Mouse (Mus musculus) left cerebral cortex, adult 11 months (tissue): ENCODE measurements around the gene Foxe1.

Experiments used
- DNase-seq: peaks from one replicate; pipeline ENCODE4 v3.0.0; 2022; ENCODE audit warnings: low spot score

The Foxe1 gene

DNA sequence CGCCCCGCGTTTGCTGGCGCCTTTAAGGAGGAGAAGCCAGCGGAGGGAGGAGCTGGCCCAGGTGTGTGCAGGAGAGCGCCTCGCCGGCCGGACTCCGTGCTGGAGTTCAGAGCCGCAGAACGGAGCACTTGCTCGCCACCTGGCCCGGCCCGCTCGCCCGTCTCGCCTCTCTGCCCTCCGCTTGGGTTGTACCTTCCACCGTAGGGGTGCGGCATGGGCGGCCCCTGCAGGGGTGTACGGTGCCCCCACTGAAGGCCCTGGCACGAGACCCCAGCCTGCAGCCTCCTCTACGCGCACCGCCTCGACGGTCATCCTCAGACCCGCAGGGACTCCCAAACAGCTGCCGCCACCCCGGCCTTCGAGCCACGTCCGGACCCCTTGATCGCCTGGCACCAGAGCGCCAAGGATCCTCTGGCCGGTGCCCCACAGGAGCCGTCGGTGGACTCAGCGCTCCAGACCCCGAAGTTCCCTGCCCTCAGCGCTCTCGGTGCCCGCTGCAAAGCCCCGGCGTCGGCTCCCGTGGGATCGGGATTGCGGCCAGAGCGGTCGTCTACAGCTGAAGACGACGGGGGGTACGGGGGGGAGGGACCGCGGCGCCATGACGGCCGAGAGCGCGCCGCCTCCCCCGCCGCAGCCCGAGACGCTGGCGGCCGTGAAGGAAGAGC lies at the start of gene Foxe1:
Foxe1 (plus strand) TSS at position 14 of the 665 bp plus-strand sequence.
- no peak for DNase-seq

DNA sequence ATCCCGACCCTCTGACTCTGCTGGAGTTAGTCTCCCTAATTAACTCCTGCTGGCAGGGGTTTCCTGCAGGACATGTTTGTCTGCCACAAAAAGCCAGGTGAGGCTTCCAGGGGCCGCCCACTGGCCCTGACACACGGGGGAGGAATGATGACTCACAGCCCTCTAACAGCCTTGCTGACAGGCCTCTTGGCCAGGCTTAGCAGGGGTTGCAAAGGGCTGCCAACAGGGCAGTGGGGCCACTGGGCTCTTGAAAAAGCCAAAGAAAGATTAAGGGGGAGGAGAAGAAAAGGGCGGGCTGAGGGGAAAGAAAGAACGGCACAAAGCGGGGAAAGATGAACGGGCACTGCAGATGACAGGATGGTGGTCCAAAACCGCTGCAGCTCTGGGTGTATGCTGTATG lies 39.3 kb upstream of the Foxe1 start:
- DNase-seq, result no peak

DNA sequence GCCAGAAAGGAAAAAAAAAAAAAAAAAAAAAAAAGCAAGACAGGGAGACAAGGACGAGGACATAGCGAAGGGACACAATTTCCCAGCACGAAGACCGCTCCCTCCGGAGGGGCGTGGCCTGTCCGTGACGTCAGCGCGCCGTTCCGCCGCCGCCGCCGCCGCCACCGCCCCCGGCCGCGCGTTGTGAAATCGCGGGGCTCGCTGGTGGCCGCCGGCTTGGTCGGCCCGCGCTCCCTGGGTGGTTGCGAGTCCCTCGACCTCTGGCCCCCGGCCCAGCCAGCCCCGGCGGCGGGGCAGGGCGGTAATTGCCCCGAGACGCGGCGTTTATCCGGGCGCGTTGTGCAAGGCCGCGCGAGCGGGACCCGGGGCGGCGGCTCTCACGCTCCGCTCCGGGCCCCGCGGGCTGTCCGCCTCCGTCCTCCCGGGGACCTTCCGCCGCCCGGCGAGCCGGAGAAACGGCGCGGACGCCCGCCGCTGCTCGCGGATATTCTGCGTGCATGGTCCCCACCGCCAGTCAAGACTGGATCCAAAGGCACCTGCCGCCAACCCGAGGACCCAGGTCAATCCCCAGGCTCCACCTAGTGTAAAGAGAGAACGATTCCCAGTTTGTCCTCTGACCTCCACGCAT lies 38.5 kb upstream of the Foxe1 start:
- peak; percentile 66 for DNase-seq

DNA sequence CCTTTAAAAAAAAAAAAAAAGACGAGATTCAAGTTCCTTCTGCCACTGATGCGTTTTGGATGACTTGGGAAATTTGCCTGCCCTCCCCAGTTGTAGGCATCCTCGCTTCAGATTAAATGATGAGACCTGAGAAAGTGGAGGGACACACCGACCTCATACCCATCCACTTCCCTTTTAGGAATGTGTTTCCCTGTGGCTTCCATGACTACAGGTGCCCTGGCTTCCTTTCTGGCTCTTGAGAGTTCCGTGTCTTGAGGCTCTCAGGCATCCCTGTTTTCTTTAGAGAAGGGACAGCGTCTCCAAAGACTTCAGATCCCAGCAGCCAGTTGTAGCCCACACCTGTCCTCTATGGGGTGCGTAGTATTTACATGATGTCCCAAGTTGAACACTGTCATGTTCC lies 38.0 kb upstream of the Foxe1 start:
- no peak for DNase-seq

DNA sequence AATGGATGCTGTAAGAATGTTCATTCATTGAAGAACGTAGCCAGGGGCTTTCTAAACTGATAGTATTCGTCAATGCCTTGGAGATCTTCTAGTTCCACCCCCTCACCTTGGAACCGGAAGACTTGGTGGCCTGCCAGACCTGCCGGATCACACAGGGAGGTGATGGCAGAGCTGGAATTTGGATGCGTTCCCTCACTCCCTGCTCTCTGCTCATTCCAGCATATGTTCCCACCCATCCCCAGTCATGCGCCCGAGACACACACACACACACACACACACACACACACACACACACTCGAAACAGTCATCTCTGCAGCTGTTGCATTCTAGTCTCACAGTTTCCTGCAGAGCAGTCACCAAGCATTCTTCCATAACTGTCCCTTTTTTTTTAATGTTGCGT lies 36.1 kb upstream of the Foxe1 start:
- DNase-seq, result peak; percentile 40

DNA sequence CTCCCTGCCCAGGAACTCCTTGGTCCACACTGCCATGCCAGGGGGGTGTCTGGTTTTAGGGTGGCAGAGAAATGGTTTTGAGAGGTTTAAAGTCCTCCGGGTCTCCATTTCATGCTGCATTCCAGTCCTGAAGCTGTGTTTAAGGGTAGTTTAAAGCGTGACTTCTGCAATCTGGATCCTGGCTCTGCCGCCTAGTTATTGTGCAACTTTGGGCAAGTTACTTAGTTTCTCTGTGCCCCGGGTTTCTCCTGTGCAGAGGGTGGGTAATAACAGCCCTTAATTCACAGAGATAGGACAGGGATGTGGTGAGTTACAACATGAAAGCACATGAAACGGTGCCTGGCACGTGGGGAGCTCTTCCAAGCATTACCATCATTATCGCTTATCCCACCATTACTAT lies 35.5 kb upstream of the Foxe1 start:
- DNase-seq, result no peak

DNA sequence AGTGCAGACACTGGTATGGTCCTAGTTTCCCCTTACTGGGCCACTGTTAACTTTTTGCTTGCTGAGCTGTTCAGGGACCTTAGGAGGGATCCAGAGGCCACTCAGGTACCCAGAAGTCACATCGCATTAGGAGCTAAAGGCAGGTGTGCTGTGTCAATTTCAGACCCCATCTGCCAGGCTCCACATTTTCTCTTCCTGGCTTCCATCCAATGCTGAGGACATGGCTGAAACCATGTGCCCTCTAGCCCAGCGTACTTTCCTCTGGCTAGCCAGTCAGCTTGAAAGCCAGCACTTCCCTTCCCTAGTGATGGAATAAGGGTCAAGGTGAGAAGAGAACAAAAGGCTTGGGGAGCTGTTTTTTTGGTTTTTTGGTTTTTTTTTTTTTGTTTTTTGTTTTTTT lies 31.8 kb upstream of the Foxe1 start:
- no peak for DNase-seq

DNA sequence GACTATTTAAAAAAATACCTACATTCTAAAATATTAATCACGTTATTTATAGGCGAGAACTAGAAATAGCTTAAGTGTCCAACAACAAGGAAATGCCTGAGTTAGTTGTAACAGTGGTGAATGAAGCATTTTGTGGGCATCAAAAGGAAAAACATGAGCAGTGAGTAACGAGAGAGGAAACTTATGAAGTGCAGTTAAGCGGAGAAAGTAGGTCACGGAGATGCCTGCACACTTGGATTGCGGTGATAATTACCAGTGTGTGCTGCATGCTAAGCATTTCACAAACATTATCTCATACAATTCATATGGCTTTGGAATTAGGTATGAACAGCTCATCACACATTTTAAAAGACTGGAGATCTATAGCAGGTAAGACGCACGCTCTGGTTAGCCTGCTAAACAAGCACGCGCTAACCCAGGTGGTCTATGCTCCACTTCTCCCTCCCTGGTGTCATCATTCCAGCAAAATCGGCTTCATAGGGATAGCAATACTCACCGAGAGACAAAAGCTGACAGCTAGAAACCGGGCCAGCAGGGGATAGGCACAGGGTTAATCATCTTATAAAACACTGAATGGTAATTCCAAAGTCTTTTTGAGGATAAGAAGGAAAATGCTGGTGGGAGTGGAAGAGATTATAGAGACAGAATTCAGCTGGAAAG lies 21.5 kb upstream of the Foxe1 start:
- DNase-seq, result no peak

DNA sequence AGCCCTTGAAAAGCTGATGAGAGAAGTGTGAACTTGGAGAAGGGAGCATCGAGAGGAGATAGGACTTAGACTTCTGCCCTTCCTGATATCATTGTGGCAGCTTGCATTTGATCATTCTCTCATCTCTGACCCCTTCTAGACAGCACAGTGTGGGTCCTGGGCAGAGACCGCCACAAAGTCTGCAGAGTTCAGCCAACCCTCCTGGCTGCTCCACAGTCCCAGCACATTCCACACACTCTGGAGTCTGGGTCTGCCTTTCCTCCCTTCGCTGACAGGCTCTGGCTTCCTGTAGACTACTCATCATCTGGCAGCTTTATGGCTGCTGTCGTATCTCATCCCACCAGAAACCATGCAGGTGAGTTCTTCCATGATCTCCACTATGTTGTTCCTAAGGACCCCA lies 20.7 kb upstream of the Foxe1 start:
- no peak for DNase-seq

DNA sequence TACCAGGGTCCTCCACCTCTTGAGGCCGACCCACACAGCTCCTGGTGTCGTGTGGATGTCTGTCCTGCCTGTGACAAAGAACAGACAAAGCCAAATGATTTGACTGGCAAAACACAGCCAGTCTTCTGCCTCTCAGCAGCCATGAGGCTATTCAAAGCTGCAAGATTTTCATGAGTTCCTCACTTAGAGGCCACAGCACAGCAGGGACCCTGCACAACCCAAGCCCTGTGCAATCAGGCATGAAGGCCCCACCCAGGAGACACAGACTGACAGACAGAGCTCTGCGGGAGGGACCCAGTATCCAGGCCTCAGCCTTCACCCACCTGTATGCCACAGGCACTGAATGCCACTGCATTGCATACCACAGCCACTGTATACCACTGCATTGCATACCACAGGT lies 14.5 kb upstream of the Foxe1 start:
- DNase-seq, result no peak

DNA sequence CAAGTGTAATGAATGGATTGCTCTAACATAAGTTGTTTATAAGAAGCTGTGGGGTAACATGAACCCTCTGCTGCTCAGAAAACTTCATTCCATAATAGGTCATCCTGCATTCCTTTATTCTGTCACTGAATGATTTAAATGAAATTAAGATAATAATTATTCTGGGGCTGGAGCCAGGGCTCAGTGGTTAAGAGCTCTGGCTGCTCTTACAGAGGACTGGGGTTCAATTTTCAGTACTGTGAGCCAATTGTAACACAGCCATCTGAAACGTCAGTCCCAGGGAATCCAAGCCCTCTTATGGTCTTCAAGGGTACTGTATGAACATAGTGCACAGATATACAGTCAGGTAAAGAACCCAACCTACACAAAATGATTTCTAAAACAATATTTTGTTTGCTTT lies 7.6 kb upstream of the Foxe1 start:
- no peak for DNase-seq

DNA sequence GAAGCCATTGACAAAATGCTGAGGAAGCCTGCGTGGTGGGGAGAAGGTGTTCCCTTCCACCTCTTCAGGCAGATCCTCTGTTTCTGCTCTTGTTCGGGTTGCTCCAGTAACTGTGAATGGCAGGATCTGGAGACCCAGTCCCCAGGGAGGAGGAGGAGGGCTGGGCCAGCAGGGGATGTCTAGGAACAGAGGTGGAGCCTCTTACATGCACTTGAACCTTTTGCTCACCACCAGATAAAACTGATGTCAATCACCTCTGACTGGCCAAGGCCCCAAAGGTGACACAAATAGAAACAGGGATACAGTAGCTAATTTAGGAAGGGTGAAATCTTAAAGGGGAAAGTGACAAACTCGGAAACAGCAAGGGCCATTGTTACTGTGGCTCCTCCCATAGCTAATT lies 5.4 kb upstream of the Foxe1 start:
- DNase-seq, result no peak

DNA sequence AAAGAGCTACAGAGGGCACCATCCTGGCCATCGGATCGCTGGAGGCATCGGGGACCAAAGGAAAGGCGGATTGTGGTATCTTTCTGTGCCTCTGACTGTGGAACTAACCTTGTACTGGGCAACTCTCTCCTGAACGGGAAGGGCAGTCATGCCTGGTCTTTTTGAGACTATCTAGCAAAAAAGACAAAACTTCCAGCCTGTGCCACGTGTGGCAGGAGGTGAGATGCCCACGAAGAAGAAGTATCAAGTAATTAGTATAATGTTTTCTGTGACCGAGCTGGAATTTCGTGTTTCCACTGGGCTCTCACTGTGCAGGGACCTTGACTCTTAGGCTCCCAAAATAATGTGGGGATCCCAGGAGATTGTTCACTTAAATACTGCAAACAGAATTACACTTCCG lies 4.4 kb upstream of the Foxe1 start:
- no peak for DNase-seq

DNA sequence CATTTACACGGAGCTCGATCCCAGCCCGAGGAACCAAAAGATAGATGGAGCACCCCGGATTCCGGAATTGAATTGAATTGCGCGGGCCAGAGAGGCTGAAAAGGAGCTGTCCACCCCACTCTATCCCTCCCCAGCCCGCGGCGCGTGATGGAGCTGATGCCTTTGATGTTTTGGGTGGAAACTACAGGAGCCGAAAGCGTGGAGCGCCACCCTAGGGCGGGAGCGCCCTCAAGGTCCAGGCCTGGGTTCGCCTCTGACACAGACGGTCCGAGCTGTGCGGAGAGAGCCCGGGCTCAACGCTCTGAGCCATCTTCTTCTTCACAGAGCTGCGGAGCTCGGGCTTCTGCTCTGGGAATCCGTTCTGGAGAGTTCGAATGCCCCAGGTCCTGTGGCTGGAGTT lies 3.8 kb upstream of the Foxe1 start:
- no peak for DNase-seq

DNA sequence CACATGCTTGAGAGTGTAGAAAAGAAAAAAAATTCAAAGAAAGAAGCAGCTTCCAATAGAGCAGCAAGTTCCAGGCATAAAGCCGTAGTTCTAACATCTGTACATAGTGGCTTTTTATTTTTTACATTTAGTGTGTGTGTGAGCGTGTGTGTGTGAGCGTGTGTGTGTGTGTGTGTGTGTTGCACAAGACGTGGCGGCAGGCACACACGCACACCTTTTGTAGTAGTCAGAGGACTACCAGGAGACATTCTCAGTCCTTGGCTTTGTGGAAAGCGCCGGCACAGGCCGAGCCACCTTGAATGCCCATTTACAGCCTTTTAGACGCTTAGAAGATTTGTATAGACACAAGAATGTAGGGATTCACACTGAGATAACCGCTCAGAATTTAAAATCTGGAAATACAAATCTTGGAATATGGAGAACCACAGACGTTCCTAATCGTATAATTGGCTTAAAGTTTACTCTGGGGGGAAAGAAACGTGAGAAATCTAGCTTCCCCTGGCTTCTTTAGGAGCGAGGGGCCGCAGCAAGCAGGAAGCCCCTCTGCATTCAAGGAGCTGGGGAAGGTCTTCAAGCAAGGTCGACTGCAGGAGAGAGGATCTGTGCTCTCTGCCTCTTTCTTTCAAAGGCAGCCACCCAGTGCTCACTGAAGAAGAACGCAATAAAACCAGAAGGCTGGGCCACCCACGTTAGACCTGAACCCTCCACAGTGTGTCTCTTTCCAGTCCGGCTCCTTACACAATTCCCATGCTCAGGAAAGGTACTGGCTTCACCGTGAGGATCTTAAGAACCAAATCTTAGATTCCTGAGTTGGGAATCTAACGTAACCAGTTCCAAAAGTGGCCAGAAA lies 1.4 kb upstream of the Foxe1 start:
- no peak for DNase-seq

DNA sequence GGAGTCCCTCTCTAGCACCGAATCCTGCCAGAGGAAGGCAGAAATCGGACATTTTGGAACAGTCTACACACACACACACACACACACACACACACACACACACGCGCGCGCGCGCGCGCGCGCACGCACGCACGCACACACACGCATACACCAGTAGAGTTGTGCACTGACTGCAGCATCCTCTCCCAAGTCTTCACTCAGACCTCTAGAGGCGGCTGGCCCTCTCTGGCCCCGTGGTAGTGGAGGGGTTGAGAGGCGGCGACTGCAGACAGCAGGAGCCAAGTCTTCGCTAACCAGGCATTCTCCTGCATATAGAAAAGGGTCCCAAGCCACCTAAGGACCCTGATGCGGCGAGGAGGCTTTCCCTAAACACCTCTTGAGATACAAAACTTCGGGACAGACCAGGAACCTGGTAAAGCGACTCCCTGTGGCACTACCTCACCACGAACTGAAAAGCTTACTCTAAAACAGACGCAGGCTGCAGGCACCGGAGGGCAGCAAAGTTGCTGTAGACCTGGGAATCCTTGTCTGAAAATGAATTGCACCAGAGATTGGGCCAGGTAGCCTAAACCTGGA lies 610 bp upstream of the Foxe1 start:
- no peak for DNase-seq

DNA sequence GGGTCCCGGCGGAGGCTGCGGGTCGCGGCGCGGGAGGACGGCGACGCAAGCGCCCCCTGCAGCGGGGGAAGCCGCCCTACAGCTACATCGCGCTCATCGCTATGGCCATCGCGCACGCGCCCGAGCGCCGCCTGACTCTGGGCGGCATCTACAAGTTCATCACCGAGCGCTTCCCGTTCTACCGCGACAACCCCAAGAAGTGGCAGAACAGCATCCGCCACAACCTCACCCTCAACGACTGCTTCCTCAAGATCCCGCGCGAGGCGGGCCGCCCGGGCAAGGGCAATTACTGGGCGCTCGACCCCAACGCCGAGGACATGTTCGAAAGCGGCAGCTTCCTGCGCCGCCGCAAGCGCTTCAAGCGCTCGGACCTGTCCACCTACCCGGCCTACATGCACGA lies 879 bp downstream of the Foxe1 start:
- no peak for DNase-seq

DNA sequence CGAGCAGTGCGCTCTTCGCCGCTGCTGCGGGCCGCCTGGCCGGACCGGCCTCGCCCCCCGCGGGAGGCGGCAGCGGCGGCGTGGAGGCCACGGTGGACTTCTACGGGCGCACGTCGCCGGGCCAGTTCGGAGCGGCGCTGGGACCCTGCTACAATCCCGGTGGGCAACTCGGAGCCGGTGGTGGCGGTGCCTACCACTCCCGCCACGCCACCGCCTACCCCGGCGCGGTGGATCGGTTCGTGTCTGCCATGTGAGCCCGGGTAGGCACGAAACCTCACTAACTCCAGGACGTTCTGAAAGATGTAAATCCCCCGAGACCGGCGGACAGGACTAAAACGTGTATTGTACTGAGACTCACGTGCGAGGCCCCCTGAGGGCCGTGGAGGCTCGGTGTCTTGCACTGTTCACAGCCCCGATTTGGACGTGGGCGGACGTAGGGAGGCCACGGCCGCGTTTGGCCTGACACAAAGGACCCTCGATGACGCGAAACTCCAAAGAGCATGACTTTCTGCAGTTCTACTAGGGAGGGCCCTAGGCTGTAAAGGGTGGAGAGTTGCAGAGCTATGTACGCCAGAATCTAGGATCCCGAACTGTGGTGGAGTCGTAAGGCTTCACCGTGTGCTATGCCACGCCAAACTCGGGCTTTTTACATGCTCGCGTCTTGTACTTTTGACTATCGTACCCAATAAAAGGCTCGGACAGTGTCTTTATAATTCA lies 1.8 kb downstream of the Foxe1 start:
- no peak for DNase-seq

DNA sequence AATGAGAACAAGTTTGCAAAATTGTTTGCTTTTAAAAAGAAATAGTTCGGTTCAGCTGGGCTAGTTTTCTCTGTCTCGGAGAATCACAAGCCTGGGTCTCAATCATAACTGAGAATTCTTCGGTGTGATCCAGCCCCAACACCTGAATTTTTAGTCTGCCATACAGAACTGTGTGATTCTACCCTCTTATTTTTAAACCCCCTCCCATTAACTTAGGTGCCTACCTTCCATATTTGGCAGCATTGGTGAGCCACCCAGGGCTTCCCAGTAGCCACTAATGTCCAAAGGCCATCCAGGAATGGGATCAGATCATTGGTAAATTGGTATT lies 2.3 kb downstream of the Foxe1 start:
- DNase-seq, result no peak

DNA sequence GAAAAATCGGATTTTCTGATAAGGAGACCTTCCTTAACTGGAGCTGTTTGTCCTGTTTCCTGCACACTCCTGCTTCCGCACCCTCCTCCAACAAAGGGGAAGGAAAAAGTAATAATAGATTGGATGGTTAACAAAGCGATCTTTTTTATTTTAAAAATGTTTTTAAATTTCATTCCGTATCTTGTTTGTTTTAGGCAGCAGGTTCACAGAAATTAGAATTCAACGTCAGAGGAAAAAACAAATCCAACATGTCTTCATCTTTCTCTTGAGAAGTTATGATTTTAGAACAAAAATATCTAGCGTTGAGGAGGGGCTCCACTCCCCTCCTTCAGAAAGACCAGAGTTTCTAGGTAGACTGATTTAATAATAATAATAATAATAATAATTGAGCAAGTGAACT lies 2.8 kb downstream of the Foxe1 start:
- DNase-seq, result no peak

DNA sequence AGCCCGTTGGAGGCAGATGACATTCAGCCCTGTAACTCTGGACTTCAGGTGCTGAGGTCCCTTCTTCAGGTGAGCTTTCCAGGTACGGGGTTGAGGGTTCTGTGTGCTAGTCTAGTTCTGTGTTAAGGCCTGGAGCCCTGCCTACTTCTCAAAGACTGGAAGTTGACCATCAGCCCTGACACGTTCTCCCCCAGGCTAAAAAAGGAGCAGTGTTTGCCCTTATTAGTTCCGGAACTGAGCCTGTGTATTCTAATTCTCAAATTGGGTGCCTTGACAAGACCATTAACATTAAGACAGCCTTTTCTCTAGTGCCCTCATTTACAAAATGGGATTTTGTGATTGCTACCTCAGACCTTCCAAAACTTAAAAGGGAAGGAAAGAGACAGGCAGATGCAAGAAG lies 3.7 kb downstream of the Foxe1 start:
- no peak for DNase-seq
